Mouse (Mus musculus) urinary bladder, postnatal 14 days (tissue): ENCODE results near the gene Smad3.

Experiments
- DNase-seq: peaks from one replicate; pipeline ENCODE4 v3.0.0; 2021; ENCODE audit warnings: low spot score

Gene Smad3

DNA sequence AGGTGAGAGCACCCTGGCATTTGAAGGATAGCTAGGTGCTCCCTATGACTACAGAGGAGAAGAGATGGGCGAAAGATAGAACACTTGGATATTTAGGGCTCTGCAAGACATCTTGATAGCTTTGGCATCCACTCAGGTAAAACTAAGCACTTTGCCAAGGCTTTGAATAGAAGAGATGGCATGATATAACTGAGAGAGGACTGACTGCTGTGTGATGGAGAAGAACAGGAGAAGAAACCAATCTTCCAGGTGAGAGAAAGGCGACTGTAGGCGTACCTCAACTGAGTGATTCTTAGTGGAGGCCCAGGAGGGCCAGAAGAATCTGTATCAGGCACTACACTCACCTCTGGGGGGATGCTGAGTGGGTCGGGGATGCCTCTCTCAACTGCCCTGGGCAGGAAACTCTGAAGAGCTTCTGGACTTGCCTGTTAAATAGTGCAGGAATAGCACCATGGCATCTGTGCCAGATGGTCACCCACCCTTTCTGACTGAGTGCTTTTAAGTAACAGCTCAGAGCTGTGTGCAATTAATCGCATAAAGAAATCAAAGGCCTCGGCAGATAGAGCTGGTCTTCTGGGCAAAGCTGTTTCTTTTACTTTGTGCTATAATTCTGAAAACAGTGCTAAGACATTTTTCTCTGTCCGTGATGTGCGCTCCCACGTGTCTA, 132.6 kb downstream of the Smad3 start:
- no peak for DNase-seq

DNA sequence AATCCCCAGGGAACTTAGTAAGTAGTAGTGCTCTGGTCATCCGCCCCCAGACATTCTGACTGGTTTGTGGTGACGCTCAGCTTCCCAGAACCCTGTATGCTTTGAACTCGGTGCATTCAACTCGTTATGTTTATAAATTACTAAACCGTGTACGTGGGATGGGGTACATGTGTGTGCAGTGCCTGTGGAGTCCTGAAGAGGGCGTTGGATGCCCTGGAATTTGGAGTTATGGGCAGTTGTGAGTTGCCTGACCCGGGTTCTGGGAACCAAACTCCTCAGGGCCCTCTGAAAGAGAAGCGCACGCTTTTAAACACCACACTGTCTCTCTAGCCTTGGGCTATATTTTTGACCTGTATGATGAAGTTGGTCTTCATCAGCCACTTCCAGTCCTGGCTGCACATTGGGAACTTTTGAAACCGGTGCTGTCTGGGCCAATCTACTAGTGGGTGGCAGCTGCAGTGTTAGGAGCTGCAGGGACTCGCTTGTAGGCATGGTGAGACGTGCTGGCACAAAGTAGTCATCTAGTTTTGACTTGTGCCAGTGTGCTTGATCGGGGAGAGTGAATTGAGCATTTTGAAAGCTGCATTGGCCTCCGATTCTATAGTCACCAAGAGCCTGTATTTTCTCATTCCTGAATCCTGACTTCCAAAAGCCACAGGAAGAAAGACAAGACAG, 133.8 kb downstream of the Smad3 start:
- DNase-seq: no peak

DNA sequence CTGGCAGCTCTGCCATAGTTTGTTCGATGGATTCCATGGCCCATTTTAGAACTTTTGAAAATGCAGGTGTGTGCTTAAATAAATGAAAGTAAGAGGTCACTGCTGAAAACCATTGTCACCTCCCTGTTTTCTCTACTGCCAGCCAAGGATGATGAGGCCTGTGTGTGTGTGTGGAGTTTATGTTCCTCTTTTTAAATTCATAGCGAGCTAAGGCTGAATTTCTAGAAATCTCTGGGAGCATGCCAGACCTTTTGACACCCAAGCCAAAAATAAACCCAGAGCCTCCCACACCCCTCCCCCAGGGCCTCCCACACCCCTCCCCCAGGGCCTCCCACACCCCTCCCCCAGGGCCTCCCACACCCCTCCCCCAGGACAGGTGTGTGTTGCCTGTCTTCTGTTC, 139.8 kb downstream of the Smad3 start:
- DNase-seq: no peak

DNA sequence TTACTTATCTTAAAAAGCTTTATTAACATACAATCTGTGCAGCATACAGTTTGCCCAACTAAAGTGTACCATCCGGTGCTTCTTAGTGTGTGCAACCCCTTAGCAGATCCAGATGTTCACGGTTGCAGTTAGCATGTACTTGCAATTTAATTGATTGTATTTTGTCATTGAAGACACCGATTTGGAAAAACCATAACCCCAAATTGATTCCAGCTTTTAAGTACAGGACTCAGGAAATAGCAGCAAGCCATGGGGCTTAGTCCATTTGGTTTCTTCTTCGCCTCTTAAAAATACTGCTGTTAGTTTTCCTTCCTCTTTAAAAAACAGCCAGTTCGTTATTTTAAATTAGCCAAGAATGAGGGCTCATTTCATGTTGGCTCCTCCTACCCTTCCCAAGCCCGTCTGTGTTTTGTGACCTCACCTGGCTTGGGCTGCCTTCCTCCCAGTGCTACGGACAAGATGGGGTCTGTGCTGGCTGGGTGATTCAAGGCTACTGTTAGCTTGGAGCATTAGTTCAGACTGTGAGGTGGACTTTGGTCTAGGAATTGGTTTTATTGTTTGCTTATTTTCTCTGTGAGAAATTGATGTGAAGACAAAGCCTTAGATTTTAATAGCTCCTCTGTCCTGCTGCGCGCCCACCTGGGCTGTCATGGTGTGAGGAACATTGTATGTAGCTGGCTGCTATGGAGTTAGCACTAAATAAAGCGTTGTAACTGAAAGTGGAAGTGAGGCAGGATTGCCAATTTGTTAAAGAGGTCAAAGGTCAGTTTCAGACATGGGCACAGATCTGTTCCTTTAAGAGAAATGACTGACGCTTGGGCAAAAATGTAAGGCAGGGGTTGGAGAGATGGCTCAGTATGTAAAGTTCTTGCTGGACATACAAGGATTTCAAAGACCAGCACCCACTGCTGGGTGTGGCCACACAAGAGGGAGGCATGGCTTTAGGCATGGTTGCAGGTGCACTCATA, 143.5 kb downstream of the Smad3 start:
- no peak for DNase-seq

DNA sequence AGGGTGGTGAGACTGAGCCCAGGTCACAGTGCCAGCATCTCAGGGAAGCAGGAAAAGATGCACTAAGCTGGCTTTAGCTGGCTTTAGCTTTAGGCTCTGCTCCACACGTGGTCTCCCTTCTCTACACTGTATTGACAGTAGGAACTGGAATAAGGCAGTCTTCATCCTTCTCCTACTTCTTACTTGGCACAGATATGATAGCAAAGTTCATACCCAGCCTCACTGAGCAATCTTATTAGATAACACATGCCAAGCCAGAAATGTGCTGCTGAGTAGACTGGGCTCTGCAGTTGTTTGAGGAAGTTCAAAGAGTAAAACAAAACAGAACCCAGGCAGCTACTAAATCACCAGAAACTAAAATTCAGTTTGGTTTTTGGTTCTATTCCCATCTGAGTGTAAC, 144.2 kb downstream of the Smad3 start:
- DNase-seq: no peak

DNA sequence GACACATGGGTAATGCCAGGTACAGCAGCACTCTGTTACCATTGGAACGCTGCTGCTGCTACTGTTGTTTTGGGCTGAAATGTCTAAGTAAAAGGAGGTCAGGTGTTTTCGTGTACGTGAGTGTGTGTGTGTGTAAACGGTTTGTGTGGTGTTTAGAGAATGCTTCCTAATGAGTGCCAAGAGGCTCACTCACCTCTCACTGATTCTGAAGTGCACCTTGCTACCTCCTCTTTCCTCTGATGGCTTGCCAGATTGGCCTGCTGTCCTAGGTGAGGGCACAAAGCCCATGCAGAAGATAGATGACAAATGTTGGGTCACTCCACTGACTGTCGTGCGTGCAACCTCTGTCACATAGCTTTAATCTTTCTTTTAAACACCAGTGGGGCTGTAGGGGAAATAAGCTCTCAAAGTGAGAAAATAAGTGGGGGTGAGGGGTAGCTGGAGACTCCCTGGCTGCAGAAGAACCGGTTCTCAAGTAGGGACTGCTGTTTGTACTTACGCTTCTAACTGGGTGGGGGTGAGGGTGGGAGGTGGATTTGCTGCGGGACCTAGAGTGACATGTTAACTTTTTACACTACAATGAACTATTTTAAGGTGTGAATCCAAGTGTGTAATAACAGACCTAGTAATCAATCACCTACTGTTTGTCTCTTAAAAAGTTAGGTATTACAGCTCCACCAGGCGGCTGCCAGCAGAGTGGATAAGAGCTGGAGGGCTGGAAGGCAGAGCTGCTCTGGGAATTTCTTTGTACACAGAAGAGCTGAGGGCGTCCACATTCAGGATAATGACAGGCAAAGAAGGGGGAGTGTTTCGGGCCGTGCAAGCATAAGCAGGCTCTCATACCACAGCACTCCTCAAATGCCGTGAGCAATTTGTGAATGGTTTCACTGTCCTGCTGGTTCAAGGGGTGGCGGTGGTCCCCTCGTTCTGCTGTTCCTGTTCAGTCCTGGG, 145.0 kb downstream of the Smad3 start:
- DNase-seq: peak; percentile 24

DNA sequence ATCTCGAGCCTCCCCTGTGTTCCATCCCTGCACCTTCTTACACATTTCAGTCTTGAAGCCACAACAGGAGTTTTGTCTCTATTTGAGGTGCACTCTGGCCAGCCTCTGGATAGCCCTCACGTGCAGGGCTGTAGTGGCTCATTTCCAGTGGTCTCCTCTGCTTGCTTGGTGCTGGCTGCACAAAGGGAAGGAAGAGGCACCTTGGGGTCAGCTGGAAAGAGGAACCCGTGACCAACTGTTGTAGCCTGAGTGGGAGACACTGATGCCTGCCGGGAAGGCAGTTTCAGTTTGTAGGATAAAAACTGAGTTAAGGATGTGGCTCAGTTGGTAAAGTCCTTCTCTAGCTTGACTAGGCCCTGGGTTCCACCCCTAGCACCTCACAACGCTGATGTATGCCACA, 145.8 kb downstream of the Smad3 start:
- no peak for DNase-seq

DNA sequence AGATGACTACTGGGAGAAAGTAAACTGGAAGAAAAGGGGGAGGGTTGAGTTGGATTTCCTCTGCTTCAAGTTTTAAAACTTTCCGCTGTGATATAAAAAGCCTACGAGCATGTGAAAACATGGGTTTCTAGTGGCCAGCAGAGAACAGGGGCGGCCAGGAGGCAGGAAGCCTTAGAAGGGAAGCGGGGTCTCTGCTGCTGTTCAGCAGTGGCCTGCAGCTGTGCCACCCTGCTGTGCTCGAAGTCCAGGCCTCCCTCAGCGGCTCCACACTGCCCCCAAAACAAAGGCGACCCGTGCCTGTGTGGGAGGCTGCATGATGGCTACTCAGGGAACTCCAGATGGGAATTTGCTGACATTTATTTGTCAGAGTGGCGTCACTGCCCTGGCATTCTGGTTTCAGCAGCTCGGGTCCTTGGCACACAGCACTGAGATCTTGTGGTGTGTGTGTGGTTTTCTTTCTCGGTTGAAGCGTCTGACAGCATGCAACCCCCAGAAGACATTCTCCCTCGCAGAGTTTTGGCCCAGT, 146.9 kb downstream of the Smad3 start:
- no peak for DNase-seq

DNA sequence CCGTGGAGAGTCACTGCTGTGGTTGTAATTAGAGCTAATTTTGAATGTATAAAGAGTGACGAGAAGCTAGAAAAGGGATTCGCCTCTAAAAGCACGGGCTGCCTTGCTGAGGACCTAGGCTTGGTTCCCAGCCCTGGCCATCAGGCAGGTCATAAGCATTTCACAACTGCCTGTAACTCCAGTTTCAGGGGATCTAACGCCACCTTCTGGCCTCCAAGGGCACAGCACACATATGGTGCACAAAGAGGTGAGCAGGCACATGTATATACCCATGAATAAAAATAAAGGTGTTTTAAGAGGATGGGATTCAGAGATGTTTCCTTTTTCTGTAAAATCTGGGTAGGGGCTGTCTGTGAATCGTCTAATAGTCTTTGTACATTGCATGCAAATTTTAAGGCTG, 147.6 kb downstream of the Smad3 start:
- DNase-seq: no peak

DNA sequence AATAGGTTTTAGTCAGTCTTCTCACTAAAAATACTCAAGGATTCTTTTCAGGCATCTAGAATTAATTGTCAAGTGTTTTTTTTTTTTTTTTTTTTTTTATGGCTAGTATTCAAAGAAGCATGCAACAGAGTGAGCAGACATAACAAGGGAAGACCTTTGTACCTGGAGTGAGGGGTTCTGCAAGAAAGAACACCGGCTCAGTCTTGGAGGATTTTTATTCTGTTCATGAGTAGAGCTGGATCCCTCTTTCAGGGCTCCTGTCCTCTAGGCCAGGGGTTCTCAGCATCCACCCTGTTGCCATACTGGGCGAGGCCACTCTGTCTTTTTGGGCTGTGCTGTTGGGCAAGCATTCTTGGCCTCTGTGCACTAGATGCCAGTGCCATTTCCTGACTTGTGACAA, 148.0 kb downstream of the Smad3 start:
- DNase-seq: no peak

DNA sequence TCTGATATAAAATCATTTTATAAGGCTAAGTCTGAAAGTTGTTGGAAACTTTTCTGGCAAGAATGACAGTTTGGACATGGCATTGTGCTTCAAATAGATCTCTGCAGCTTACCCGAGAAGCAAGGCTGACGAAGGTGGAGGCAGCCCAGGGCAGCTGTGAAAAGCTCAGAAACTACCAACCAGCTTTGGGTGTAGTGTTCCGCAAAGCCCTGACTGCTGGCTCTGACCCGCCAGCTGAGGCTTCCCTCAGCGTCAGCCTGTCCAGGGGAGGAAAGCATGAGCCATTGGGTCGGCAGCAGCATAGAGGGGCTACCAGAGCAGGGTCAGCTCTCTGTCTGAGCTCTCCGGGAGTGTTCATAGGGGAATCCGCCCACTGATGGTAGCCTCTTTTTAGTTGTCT, 148.5 kb downstream of the Smad3 start:
- DNase-seq: no peak

DNA sequence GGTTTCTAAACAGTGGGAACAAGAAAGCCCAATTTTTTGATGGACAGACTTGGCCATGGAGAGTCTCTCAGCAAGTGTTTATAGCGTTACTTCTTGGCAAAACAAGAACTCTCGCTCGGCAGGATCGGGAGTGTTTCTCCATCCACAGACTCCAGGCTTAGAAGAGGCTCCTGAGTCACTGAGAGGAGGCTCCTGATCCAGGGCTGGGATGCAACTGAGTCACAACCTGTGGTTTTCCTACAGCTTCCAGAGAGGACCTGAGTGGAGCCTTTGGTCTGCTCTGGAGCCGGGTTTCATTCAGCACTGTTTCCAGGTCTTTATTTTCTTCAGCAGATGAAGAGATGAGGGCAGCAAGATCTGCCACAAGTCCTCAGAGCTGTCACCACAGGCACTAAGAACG, 149.8 kb downstream of the Smad3 start:
- no peak for DNase-seq

DNA sequence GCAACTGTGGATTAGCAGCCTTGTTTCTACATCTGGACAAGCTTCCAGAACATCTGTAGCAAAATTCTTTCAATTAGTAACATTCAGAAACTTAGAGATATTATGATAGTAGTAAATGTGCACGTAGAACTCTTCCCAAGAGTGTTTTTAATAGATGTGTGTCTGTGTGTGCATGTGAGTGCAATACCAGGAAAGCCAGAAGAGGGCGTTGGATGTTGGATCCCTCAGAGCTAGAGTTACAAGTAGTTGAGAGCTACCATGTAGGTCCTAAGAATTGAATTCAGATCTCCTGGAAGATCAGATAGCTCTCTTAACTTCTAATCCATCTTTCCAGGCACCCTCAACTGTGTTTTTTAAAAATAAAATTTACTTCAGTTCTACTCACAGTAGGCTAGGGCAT, 151.2 kb downstream of the Smad3 start:
- DNase-seq: no peak

DNA sequence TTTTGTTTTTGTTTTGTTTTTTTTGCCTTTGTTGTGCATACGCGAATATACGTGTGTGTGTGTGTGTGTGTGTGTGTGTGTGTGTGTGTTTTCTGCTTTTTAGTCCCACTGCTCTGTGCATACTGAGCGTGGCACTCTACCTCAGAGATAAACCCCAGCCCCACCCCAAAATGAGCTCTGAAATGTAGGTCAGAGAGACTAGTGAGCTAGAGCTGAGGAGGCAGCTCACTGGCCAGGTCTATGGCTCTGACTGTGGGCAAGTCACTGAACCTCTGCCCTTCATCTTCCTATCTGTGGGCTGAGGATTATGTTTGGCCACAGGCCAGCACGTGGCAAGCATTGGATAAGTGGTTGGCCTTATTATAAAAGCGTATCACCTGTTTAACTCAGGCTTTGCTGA, 153.9 kb downstream of the Smad3 start:
- DNase-seq: peak; percentile 10

DNA sequence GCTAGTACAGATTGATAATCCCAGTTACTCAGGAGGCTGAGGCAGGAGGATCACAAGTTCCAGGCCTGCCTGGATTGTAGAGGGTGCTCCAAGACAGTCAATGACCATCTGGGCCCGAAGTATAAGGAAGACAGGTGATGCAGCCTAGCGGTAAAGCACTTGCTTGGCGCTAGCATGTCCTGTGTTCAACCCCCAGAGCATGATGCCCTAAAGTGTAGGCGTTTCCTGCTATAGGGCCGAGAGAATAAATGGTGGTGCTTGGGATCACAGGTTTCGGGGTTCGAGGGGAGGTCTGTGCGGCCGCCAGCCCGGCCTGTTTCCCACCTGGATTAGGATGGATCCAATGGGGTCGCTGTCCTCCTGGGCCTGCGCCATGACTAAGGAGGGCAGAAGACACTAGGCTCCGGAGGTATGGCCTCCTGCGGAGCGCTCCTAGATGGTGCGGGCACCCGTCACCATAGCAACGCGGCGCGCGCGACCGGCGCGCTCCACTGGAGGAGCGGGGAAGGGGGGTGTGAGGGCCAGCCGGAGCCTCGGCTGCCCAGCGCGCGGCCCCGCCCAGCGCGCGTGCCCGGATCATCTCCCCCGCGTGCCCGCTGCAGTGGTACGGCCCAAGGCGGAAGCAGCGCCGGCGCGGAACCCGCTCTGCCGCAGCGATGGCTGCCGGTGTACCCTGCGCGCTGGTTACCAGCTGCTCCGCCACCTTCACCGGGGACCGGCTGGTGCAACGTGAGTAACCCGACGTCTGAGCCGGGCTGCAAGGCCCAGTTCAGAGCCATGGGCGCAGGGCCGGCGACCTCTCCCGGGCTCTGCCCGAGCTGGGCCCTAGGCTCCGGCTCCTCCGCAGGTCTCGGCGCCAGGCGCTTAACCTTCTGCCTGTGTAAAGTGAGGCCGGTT, 155.5 kb downstream of the Smad3 start, which contains the start of the genes Iqch and Aagab:
Iqch (minus strand) TSS at position 451 of the 897 bp plus-strand sequence.
Aagab (plus strand) TSS at position 618 of the 897 bp plus-strand sequence.
- DNase-seq: peak; percentile 96
